Comparison of ENCODE assay signal across 23 mouse cellular contexts in genomic region chr12:102258522-102259112, GRCm38 (mm10). TPM values are rescaled to one million over a fixed set of nuclear protein-coding genes. Genes with fewer than 3 reads are reported as not detected.
DNase-seq lines count a peak whose midpoint lies in the region; ATAC-seq and TF ChIP-seq lines count a peak whose summit lies in the region.
"Had no signal": no experiment of that assay in that cellular context is flagged by ENCODE, and none has a peak within 500 bp of the region (broad histone marks: within the 10 kb centered on the region; RNA-seq: fewer than 3 reads in every experiment).

No protein-coding gene starts in this region.

- H3K79me2 ChIP-seq in C2C12 (ENCODE audit: control insufficient read depth, insufficient read depth) (no peaks in the 10 kb centered on the region), MEL (ENCODE audit: control insufficient read depth, insufficient read depth, low read length, poor library complexity) (no peaks in the 10 kb centered on the region)

- H3K36me3 ChIP-seq in C2C12 (ENCODE audit: control insufficient read depth, insufficient read depth) (no peaks in the 10 kb centered on the region), MEL (ENCODE audit: control insufficient read depth in 1 of 2, insufficient read depth in 2 of 2, low read length in 2 of 2) (peaks cover 0 to 5% of the 10 kb centered on the region in 2 experiments; a peak in 2 of 4 replicates)
- no peaks in the 10 kb centered on the region for H3K36me3 ChIP-seq in liver, embryonic 16.5 days (ENCODE audit: control insufficient read depth, insufficient read depth)
- no peaks in the 10 kb centered on the region for H3K36me3 ChIP-seq in thymus, adult 2 months (ENCODE audit: control insufficient read depth, insufficient read depth, low read length)
- H3K36me3 ChIP-seq: hindbrain, embryonic 13.5 days; intestine, embryonic 15.5 days; limb, embryonic 10.5 days; liver, embryonic 15.5 days; neural tube, embryonic 12.5 days had no signal

- no peak overlapping the region for H3K4me2 ChIP-seq in liver, embryonic 16.5 days (ENCODE audit: low read depth, low read length)
- H3K4me2 ChIP-seq: hindbrain, embryonic 13.5 days; intestine, embryonic 15.5 days; liver, embryonic 15.5 days; midbrain, embryonic 11.5 days; neural tube, embryonic 12.5 days had no signal

- peak; percentile 93 for DNase-seq in MEL (ENCODE audit: low read depth, low spot score)
- DNase-seq in lung, postnatal 14 days = no peak
- no peak for DNase-seq in ovary, adult 18-20 months (ENCODE audit: low spot score)
- DNase-seq in thymus, adult 2 months = no peak
- DNase-seq: cerebellum, adult 9-11 months; gastrocnemius, postnatal 25 days; kidney, adult 9 months; kidney, postnatal 36 days; layer of hippocampus, adult 9-11 months; lung, postnatal 36 days; right cerebral cortex, postnatal 14 days; spleen, adult 18-20 months had no signal

- no peaks in the 10 kb centered on the region for H3K9me3 ChIP-seq in MEL (replicated peaks; ENCODE audit: insufficient read depth, low read length)
- H3K9me3 ChIP-seq in liver, embryonic 16.5 days (replicated peaks; ENCODE audit: control insufficient read depth, low read length) = no peaks in the 10 kb centered on the region
- H3K9me3 ChIP-seq: hindbrain, embryonic 13.5 days; intestine, embryonic 15.5 days; limb, embryonic 10.5 days; liver, embryonic 15.5 days; neural tube, embryonic 12.5 days had no signal

- peak overlapping the region; percentile 24 for H3K27ac ChIP-seq in MEL (ENCODE audit: control insufficient read depth, low read depth, low read length)
- no peak overlapping the region for H3K27ac ChIP-seq in liver, embryonic 16.5 days (ENCODE audit: low read length)
- no peak overlapping the region for H3K27ac ChIP-seq in thymus, adult 2 months (ENCODE audit: control insufficient read depth, insufficient read depth, low read length)
- H3K27ac ChIP-seq: hindbrain, embryonic 13.5 days; intestine, embryonic 15.5 days; limb, embryonic 10.5 days; liver, embryonic 15.5 days; neural tube, embryonic 12.5 days had no signal

- H3K4me3 ChIP-seq in C2C12 (ENCODE audit: insufficient read depth, poor library complexity, severe bottlenecking) = no peak overlapping the region
- H3K4me3 ChIP-seq in MEL (ENCODE audit: control insufficient read depth in 1 of 2, insufficient read depth in 1 of 2, low read depth in 2 of 2, low read length in 2 of 2) = no peak overlapping the region
- H3K4me3 ChIP-seq in liver, embryonic 16.5 days (ENCODE audit: low read depth, low read length) = no peak overlapping the region
- H3K4me3 ChIP-seq in thymus, adult 2 months (ENCODE audit: control insufficient read depth, insufficient read depth, low read length) = no peak overlapping the region
- H3K4me3 ChIP-seq: hindbrain, embryonic 13.5 days; intestine, embryonic 15.5 days; limb, embryonic 10.5 days; liver, embryonic 15.5 days; neural tube, embryonic 12.5 days had no signal

- TF ChIP-seq CTCF in C2C12 (IDR thresholded peaks at IDR 0.05; ENCODE audit: control insufficient read depth, insufficient read depth, insufficient read length) = no peak
- TF ChIP-seq CTCF in MEL (IDR thresholded peaks at IDR 0.05 in 2 of 3, conservative IDR thresholded peaks at IDR 0.05 in 1 of 3; ENCODE audit: control insufficient read depth in 1 of 3, insufficient read depth in 1 of 3, low read depth in 2 of 3, low read length in 3 of 3, poor library complexity in 1 of 3, severe bottlenecking in 1 of 3) = no peak
- no peak for TF ChIP-seq CTCF in thymus, adult 2 months (IDR thresholded peaks at IDR 0.05; ENCODE audit: borderline replicate concordance, control insufficient read depth, extremely low read depth, insufficient read depth, low read length, poor library complexity)

- H3ac ChIP-seq in C2C12 (ENCODE audit: control insufficient read depth, insufficient read length, low read depth) = no peak overlapping the region

- peaks cover 3 to 5% of the 10 kb centered on the region in 2 experiments for H3K4me1 ChIP-seq in MEL (ENCODE audit: control insufficient read depth in 1 of 2, insufficient read depth in 2 of 2, low read length in 2 of 2)
- H3K4me1 ChIP-seq in liver, embryonic 16.5 days (ENCODE audit: control insufficient read depth, low read depth, low read length) = peaks cover 8% of the 10 kb centered on the region
- H3K4me1 ChIP-seq in thymus, adult 2 months (replicated peaks; ENCODE audit: control insufficient read depth, insufficient read depth, low read length) = no peaks in the 10 kb centered on the region
- H3K4me1 ChIP-seq: hindbrain, embryonic 13.5 days; neural tube, embryonic 12.5 days had no signal

- peak; percentile 95 to 98 for TF ChIP-seq EP300 in MEL (IDR thresholded peaks at IDR 0.05; ENCODE audit: low read depth in 1 of 2, low read length in 2 of 2)

- TF ChIP-seq POLR2A in MEL (IDR thresholded peaks at IDR 0.05; ENCODE audit: control insufficient read depth in 1 of 2, insufficient read depth in 1 of 2, low read depth in 1 of 2, low read length in 2 of 2, poor library complexity in 1 of 2) = no peak
- TF ChIP-seq POLR2A in thymus, adult 2 months (IDR thresholded peaks at IDR 0.05; ENCODE audit: control insufficient read depth, extremely low read depth, insufficient read depth, low read length, poor library complexity) = no peak

- peak; percentile 55 for ATAC-seq in granulocyte monocyte progenitor cell, adult 5-6 weeks (replicated peaks; ENCODE audit: poor library complexity, severe bottlenecking)
- ATAC-seq in liver, embryonic 16.5 days (ENCODE audit: low read depth) = 0 out of 2 replicates have a peak, but pooled peaks have one; percentile 28
- no peak for ATAC-seq in inflammation-experienced regulatory T-cells, adult 6 months
- ATAC-seq: CD4-positive, CD25-positive, alpha-beta regulatory T cell, adult 4 months; intestine, embryonic 15.5 days had no signal

- 28% methylated on average over 3 of the region's 3 CpGs for WGBS in liver, embryonic 16.5 days (ENCODE audit: insufficient replicate concordance)
- WGBS in thymus, adult 2 months = 63% methylated on average over 3 of the region's 3 CpGs

- no peak overlapping the region for H3K9ac ChIP-seq in MEL (ENCODE audit: control insufficient read depth, low read depth, low read length, poor library complexity, severe bottlenecking)
- H3K9ac ChIP-seq in liver, embryonic 16.5 days (ENCODE audit: low read depth, low read length) = no peak overlapping the region
- H3K9ac ChIP-seq: hindbrain, embryonic 13.5 days; intestine, embryonic 15.5 days; liver, embryonic 15.5 days; neural tube, embryonic 12.5 days had no signal

- H3K27me3 ChIP-seq in C2C12 (ENCODE audit: control insufficient read depth, insufficient read depth, insufficient read length) (no peaks in the 10 kb centered on the region), MEL (ENCODE audit: control insufficient read depth in 1 of 2, insufficient read depth in 2 of 2, low read length in 2 of 2) (no peaks in the 10 kb centered on the region)
- H3K27me3 ChIP-seq in liver, embryonic 16.5 days (ENCODE audit: control insufficient read depth, insufficient read depth, low read depth, low read length) = no peaks in the 10 kb centered on the region
- no peaks in the 10 kb centered on the region for H3K27me3 ChIP-seq in thymus, adult 2 months (ENCODE audit: control insufficient read depth, insufficient read depth, low read length)
- H3K27me3 ChIP-seq: hindbrain, embryonic 13.5 days; intestine, embryonic 15.5 days; liver, embryonic 15.5 days; neural tube, embryonic 12.5 days had no signal

- TF ChIP-seq RAD21 in MEL (IDR thresholded peaks at IDR 0.05; ENCODE audit: low read depth, low read length) = no peak

- no peaks in the 10 kb centered on the region for H3K79me3 ChIP-seq in C2C12 (ENCODE audit: low read depth)

TF ChIP-seq in C2C12, 6 proteins besides CTCF, POLR2A, EP300 and RAD21:
- TF ChIP-seq MYOD1 (IDR thresholded peaks at IDR 0.05; ENCODE audit: control insufficient read depth, insufficient read length, low read depth) = peak; percentile 59
- TF ChIP-seq USF1 (IDR thresholded peaks at IDR 0.05; ENCODE audit: low read depth) = no peak

TF ChIP-seq in MEL, 35 proteins besides CTCF, POLR2A, EP300 and RAD21 (continues in another document):
- TF ChIP-seq NELFE (IDR thresholded peaks at IDR 0.05; ENCODE audit: low read depth, low read length) (no peak), ETS1 (IDR thresholded peaks at IDR 0.05; ENCODE audit: low read depth, low read length) (peak; percentile 88), MAZ (IDR thresholded peaks at IDR 0.05; ENCODE audit: low read depth, low read length) (0 out of 2 replicates have a peak, but pooled peaks have one; percentile 17), CHD1 (IDR thresholded peaks at IDR 0.05; ENCODE audit: low read depth, low read length) (no peak), E2F4 (IDR thresholded peaks at IDR 0.05; ENCODE audit: borderline replicate concordance, low read depth, low read length) (no peak), JUND (IDR thresholded peaks at IDR 0.05; ENCODE audit: low read depth, low read length) (no peak), MEF2A (IDR thresholded peaks at IDR 0.05; ENCODE audit: extremely low read depth, insufficient replicate concordance, low read depth, low read length, poor library complexity, severe bottlenecking) (no peak), GATA1 (IDR thresholded peaks at IDR 0.05; ENCODE audit: low read depth, low read length) (peak; percentile 93), NRF1 (IDR thresholded peaks at IDR 0.05; ENCODE audit: insufficient read depth, low read depth, low read length, poor library complexity, severe bottlenecking) (no peak), SIN3A (IDR thresholded peaks at IDR 0.05; ENCODE audit: low read length) (peak; percentile 44; the same call in 1 of the 2 replicates), TCF12 (IDR thresholded peaks at IDR 0.05; ENCODE audit: low read depth, low read length) (peak; percentile 95), GABPA (IDR thresholded peaks at IDR 0.05; ENCODE audit: low read depth, low read length) (no peak), KAT2A (conservative IDR thresholded peaks at IDR 0.05; ENCODE audit: low read depth, low read length) (no peak), ZNF384 (IDR thresholded peaks at IDR 0.05; ENCODE audit: low read depth, low read length) (no peak), ZKSCAN1 (IDR thresholded peaks at IDR 0.05; ENCODE audit: low read depth, low read length) (no peak), USF1 (IDR thresholded peaks at IDR 0.05; ENCODE audit: low read depth, low read length) (no peak)

RNA-seq across cellular contexts. Expression of gene Rin3, which starts 24.2 kb away (rescaled TPM):
- 16.7 TPM for polyA plus RNA-seq in C2C12 (2012; fragmentation: generic; extraction: Trizol)
- 14.8 and 17.5 TPM in 2 replicates for total RNA-seq in MEL (2012; rRNA removed)
- 10 to 100 TPM in 1 of 2 experiments, not detected in 1; 38.9 TPM for polyA plus RNA-seq in MEL (2012; ENCODE audit: insufficient read depth in 1 of 2, insufficient read length in 2 of 2, low read depth in 1 of 2, low replicate concordance in 2 of 2, missing spikeins in 1 of 2)
- 263 and 340 TPM in 2 replicates for total RNA-seq in granulocyte monocyte progenitor cell, adult 5-6 weeks (2014; fragmentation: Nextera tagmentation)
- 64.3 and 71.5 TPM in 2 replicates for total RNA-seq in granulocyte monocyte progenitor cell, adult 5-6 weeks (2017)
- 7.2 and 9.2 TPM in 2 replicates for polyA plus RNA-seq in liver, embryonic 16.5 days (2015; fragmentation: Nextera tagmentation; extraction: Ambion mirVana)
- 10 to 100 TPM; 45.7 to 59.8 (median 53.3) TPM for polyA plus RNA-seq in inflammation-experienced regulatory T-cells, adult 6 months (2017; shearing (Covaris generic))
- 25.4 and 33.8 TPM in 2 replicates for polyA plus RNA-seq in thymus, adult 2 months (2012; rRNA removed)
